Mouse (Mus musculus): ENCODE results near the gene Stk35. TPM values are rescaled to one million over a fixed set of nuclear protein-coding genes. Genes with fewer than 3 reads are reported as not detected.
A peak's percentile ranks its signal among the peaks of the same experiment; 100 is the strongest.

The Stk35 gene
- polyA plus RNA-seq, 1 experiment from 2014 or later, result 16.7 TPM

GRCm38 (mm10) chr2:129869151-129869550 lies 68.8 kb downstream of the Stk35 start:
- Histone ChIP-seq H3K9ac (replicated peaks; ENCODE audit: low read length) (no peak overlapping the region), H3K4me3 (ENCODE audit: low read depth, low read length) (no peak overlapping the region), H3K27ac (replicated peaks; ENCODE audit: low read depth, low read length) (no peak overlapping the region), H3K4me1 (ENCODE audit: control insufficient read depth, insufficient read depth, low read length) (no peaks in the 10 kb centered on the region), H3K36me3 (replicated peaks; ENCODE audit: control insufficient read depth, insufficient read depth, low read depth, low read length) (no peaks in the 10 kb centered on the region), H3K4me2 (ENCODE audit: low read depth, low read length) (no peak overlapping the region), H3K9me3 (replicated peaks; ENCODE audit: control insufficient read depth, low read length) (no peaks in the 10 kb centered on the region), H3K27me3 (ENCODE audit: control insufficient read depth, insufficient read depth, low read length) (no peaks in the 10 kb centered on the region)
- ATAC-seq (replicated peaks; ENCODE audit: insufficient number of reproducible peaks, low FRiP score, low TSS enrichment, low read depth) (no peak), DNase-seq (ENCODE audit: low spot score) (no peak)
- WGBS, result 94% methylated on average over 5 of the region's 5 CpGs

DNA sequence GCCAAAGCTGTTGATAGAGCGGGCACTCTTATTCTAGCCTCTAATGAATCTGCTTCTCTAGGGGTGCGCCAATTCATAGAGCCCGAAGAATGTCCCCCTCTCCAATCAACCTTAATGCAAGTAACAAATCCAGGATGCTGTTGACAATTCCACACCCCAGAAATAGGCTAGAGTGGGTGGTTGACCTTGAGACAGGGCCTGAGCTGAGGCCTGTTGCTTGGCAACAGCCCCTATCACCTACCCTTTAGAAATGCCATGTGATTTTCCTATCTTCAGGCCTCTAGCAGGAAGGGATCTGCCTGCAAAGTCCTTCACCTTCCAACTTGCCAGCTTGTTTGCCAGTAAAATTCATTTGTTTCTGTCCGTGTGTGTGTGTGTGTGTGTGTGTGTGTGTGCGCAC lies 70.9 kb downstream of the Stk35 start:
- ATAC-seq (replicated peaks; ENCODE audit: insufficient number of reproducible peaks, low FRiP score, low TSS enrichment, low read depth), result no peak
- DNase-seq (ENCODE audit: low spot score), result no peak
- Histone ChIP-seq H3K27me3 (ENCODE audit: control insufficient read depth, insufficient read depth, low read length) (no peaks in the 10 kb centered on the region), H3K4me2 (ENCODE audit: low read depth, low read length) (no peak overlapping the region), H3K9me3 (replicated peaks; ENCODE audit: control insufficient read depth, low read length) (no peaks in the 10 kb centered on the region), H3K27ac (replicated peaks; ENCODE audit: low read depth, low read length) (no peak overlapping the region), H3K4me1 (ENCODE audit: control insufficient read depth, insufficient read depth, low read length) (no peaks in the 10 kb centered on the region), H3K4me3 (ENCODE audit: low read depth, low read length) (no peak overlapping the region), H3K9ac (replicated peaks; ENCODE audit: low read length) (no peak overlapping the region), H3K36me3 (replicated peaks; ENCODE audit: control insufficient read depth, insufficient read depth, low read depth, low read length) (no peaks in the 10 kb centered on the region)
- 85% methylated on average over 5 of the region's 5 CpGs for WGBS

- no peak overlapping the region for H3K4me3 ChIP-seq (ENCODE audit: low read depth, low read length)
- no peaks in the 10 kb centered on the region for H3K36me3 ChIP-seq (replicated peaks; ENCODE audit: control insufficient read depth, insufficient read depth, low read depth, low read length)
- H3K4me2 ChIP-seq (ENCODE audit: low read depth, low read length), result no peak overlapping the region
- H3K9ac ChIP-seq (replicated peaks; ENCODE audit: low read length), result no peak overlapping the region
- no peak overlapping the region for H3K27ac ChIP-seq (replicated peaks; ENCODE audit: low read depth, low read length)
- no peak for DNase-seq (ENCODE audit: low spot score)
- ATAC-seq (replicated peaks; ENCODE audit: insufficient number of reproducible peaks, low FRiP score, low TSS enrichment, low read depth), result no peak
- 81% methylated on average over 7 of the region's 7 CpGs for WGBS
- H3K4me1 ChIP-seq (ENCODE audit: control insufficient read depth, insufficient read depth, low read length), result no peaks in the 10 kb centered on the region
- no peaks in the 10 kb centered on the region for H3K9me3 ChIP-seq (replicated peaks; ENCODE audit: control insufficient read depth, low read length)
- no peaks in the 10 kb centered on the region for H3K27me3 ChIP-seq (ENCODE audit: control insufficient read depth, insufficient read depth, low read length)
Measured at GRCm38 (mm10) chr2:129872071-129872470, 71.8 kb downstream of the Stk35 start.

GRCm38 (mm10) chr2:129873489-129873888 lies 73.2 kb downstream of the Stk35 start:
- DNase-seq (ENCODE audit: low spot score) (peak; percentile 82), ATAC-seq (replicated peaks; ENCODE audit: insufficient number of reproducible peaks, low FRiP score, low TSS enrichment, low read depth) (0 out of 2 replicates have a peak, but pooled peaks have one; percentile 65)
- no peaks in the 10 kb centered on the region for H3K9me3 ChIP-seq (replicated peaks; ENCODE audit: control insufficient read depth, low read length)
- H3K36me3 ChIP-seq (replicated peaks; ENCODE audit: control insufficient read depth, insufficient read depth, low read depth, low read length), result no peaks in the 10 kb centered on the region
- no peaks in the 10 kb centered on the region for H3K4me1 ChIP-seq (ENCODE audit: control insufficient read depth, insufficient read depth, low read length)
- H3K4me2 ChIP-seq (ENCODE audit: low read depth, low read length), result no peak overlapping the region
- no peak overlapping the region for H3K9ac ChIP-seq (replicated peaks; ENCODE audit: low read length)
- WGBS, result 9% methylated on average over 5 of the region's 5 CpGs
- no peak overlapping the region for H3K27ac ChIP-seq (replicated peaks; ENCODE audit: low read depth, low read length)
- no peak overlapping the region for H3K4me3 ChIP-seq (ENCODE audit: low read depth, low read length)
- no peaks in the 10 kb centered on the region for H3K27me3 ChIP-seq (ENCODE audit: control insufficient read depth, insufficient read depth, low read length)

GRCm38 (mm10) chr2:129874084-129874483 lies 73.8 kb downstream of the Stk35 start:
- Histone ChIP-seq H3K4me2 (ENCODE audit: low read depth, low read length) (no peak overlapping the region), H3K4me3 (ENCODE audit: low read depth, low read length) (no peak overlapping the region), H3K27ac (replicated peaks; ENCODE audit: low read depth, low read length) (no peak overlapping the region), H3K9me3 (replicated peaks; ENCODE audit: control insufficient read depth, low read length) (no peaks in the 10 kb centered on the region), H3K9ac (replicated peaks; ENCODE audit: low read length) (no peak overlapping the region), H3K36me3 (replicated peaks; ENCODE audit: control insufficient read depth, insufficient read depth, low read depth, low read length) (no peaks in the 10 kb centered on the region), H3K27me3 (ENCODE audit: control insufficient read depth, insufficient read depth, low read length) (no peaks in the 10 kb centered on the region), H3K4me1 (ENCODE audit: control insufficient read depth, insufficient read depth, low read length) (no peaks in the 10 kb centered on the region)
- WGBS, result 61% methylated on average over 9 of the region's 9 CpGs
- DNase-seq (ENCODE audit: low spot score) (no peak), ATAC-seq (replicated peaks; ENCODE audit: insufficient number of reproducible peaks, low FRiP score, low TSS enrichment, low read depth) (no peak)

- Histone ChIP-seq H3K9me3 (replicated peaks; ENCODE audit: control insufficient read depth, low read length) (no peaks in the 10 kb centered on the region), H3K9ac (replicated peaks; ENCODE audit: low read length) (no peak overlapping the region), H3K4me2 (ENCODE audit: low read depth, low read length) (no peak overlapping the region), H3K4me1 (ENCODE audit: control insufficient read depth, insufficient read depth, low read length) (no peaks in the 10 kb centered on the region), H3K4me3 (ENCODE audit: low read depth, low read length) (no peak overlapping the region), H3K36me3 (replicated peaks; ENCODE audit: control insufficient read depth, insufficient read depth, low read depth, low read length) (no peaks in the 10 kb centered on the region), H3K27me3 (ENCODE audit: control insufficient read depth, insufficient read depth, low read length) (no peaks in the 10 kb centered on the region), H3K27ac (replicated peaks; ENCODE audit: low read depth, low read length) (no peak overlapping the region)
- DNase-seq (ENCODE audit: low spot score), result no peak
- 75% methylated on average over 10 of the region's 10 CpGs for WGBS
- no peak for ATAC-seq (replicated peaks; ENCODE audit: insufficient number of reproducible peaks, low FRiP score, low TSS enrichment, low read depth)
Measured at GRCm38 (mm10) chr2:129874509-129875095, 74.3 kb downstream of the Stk35 start.

- ATAC-seq (replicated peaks; ENCODE audit: insufficient number of reproducible peaks, low FRiP score, low TSS enrichment, low read depth), result no peak
Measured at GRCm38 (mm10) chr2:129876935-129877334, 76.6 kb downstream of the Stk35 start.

GRCm38 (mm10) chr2:129879817-129880216 lies 79.5 kb downstream of the Stk35 start:
- no peaks in the 10 kb centered on the region for H3K4me1 ChIP-seq (ENCODE audit: control insufficient read depth, insufficient read depth, low read length)
- WGBS, result 45% methylated on average over 3 of the region's 3 CpGs
- ATAC-seq (replicated peaks; ENCODE audit: insufficient number of reproducible peaks, low FRiP score, low TSS enrichment, low read depth), result 0 out of 2 replicates have a peak, but pooled peaks have one; percentile 52
- no peak overlapping the region for H3K4me3 ChIP-seq (ENCODE audit: low read depth, low read length)
- no peak overlapping the region for H3K9ac ChIP-seq (replicated peaks; ENCODE audit: low read length)
- H3K36me3 ChIP-seq (replicated peaks; ENCODE audit: control insufficient read depth, insufficient read depth, low read depth, low read length), result no peaks in the 10 kb centered on the region
- H3K27me3 ChIP-seq (ENCODE audit: control insufficient read depth, insufficient read depth, low read length), result no peaks in the 10 kb centered on the region
- H3K4me2 ChIP-seq (ENCODE audit: low read depth, low read length), result no peak overlapping the region
- no peaks in the 10 kb centered on the region for H3K9me3 ChIP-seq (replicated peaks; ENCODE audit: control insufficient read depth, low read length)
- DNase-seq (ENCODE audit: low spot score), result peak; percentile 72
- H3K27ac ChIP-seq (replicated peaks; ENCODE audit: low read depth, low read length), result no peak overlapping the region

More at GRCm38 (mm10) chr2:129876935-129877334, 76.6 kb downstream of the Stk35 start:
- Histone ChIP-seq H3K9me3 (replicated peaks; ENCODE audit: control insufficient read depth, low read length) (no peaks in the 10 kb centered on the region), H3K9ac (replicated peaks; ENCODE audit: low read length) (no peak overlapping the region), H3K4me1 (ENCODE audit: control insufficient read depth, insufficient read depth, low read length) (no peaks in the 10 kb centered on the region), H3K36me3 (replicated peaks; ENCODE audit: control insufficient read depth, insufficient read depth, low read depth, low read length) (no peaks in the 10 kb centered on the region), H3K4me3 (ENCODE audit: low read depth, low read length) (no peak overlapping the region), H3K4me2 (ENCODE audit: low read depth, low read length) (no peak overlapping the region), H3K27ac (replicated peaks; ENCODE audit: low read depth, low read length) (no peak overlapping the region), H3K27me3 (ENCODE audit: control insufficient read depth, insufficient read depth, low read length) (no peaks in the 10 kb centered on the region)
- no peak for DNase-seq (ENCODE audit: low spot score)

All from embryonic facial prominence, embryonic 11.5 days (tissue).